In the genomic region with DNA sequence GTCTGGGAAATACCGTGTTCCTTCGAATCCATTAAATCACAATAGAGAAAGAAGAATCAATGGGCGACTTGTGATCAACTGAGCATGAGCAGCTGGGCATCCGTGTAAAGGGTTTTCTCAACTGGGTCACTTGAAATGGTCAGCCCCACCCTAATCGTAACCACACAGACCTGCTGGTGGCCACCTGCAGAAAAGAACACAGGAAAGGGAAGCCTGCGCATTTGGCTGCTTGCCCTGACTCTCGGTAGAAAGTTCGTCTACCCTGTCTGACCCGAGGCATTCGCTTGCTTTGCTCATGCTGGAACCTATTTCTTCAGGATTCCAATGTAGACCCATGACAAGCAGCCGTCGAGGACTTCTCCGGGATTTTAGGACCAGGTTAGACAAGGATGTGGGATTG, we compare ENCODE assay signal across 16 mouse cellular contexts.
"Had no signal": no experiment of that assay in that cellular context is flagged by ENCODE, and none has a peak within 500 bp of the region (broad histone marks: within the 10 kb centered on the region; RNA-seq: fewer than 3 reads in every experiment).

No protein-coding gene starts in this region.

- H3K27ac ChIP-seq: limb, embryonic 15.5 days; liver, embryonic 12.5 days; midbrain, embryonic 10.5 days; midbrain, embryonic 15.5 days; neural tube, embryonic 13.5 days had no signal

- H3K4me3 ChIP-seq: limb, embryonic 15.5 days; liver, embryonic 12.5 days; midbrain, embryonic 10.5 days; midbrain, embryonic 15.5 days; neural tube, embryonic 13.5 days had no signal

- ATAC-seq: intestine, embryonic 16.5 days; liver, embryonic 12.5 days; midbrain, embryonic 15.5 days had no signal

- DNase-seq: kidney, adult 9 months; kidney, postnatal 14 days; layer of hippocampus, adult 9-11 months; layer of hippocampus, postnatal 36 days; lung, embryonic 14.5 days; lung, postnatal 14 days; retina, postnatal 1 day; right cerebral cortex, postnatal 4 days; thymus, adult 18-20 months; thymus, postnatal 14 days had no signal
